Mouse (Mus musculus) erythroblast, embryonic 14.5 days (primary cell): ENCODE results near the gene Tmem108. TPM values are rescaled to one million over a fixed set of nuclear protein-coding genes. Genes with fewer than 3 reads are reported as not detected.

Source experiments
- H3K27me3 ChIP-seq: 2 replicates; pipeline ENCODE4 v1.6.1; 2012; ENCODE audit warnings: inconsistent platforms; ENCODE audit not compliant: control insufficient read depth
- H3K36me3 ChIP-seq: 2 replicates; pipeline ENCODE4 v1.6.1; 2012; ENCODE audit warnings: mild to moderate bottlenecking, inconsistent platforms; ENCODE audit not compliant: control insufficient read depth
- H3K4me1 ChIP-seq: 2 replicates; pipeline ENCODE4 v1.6.1; 2012; ENCODE audit warnings: inconsistent platforms; ENCODE audit not compliant: control insufficient read depth
- H3K4me3 ChIP-seq: replicated peaks from 2 replicates; pipeline ENCODE3; 2012; ENCODE audit warnings: moderate library complexity, mild to moderate bottlenecking, inconsistent platforms
- H3K9me3 ChIP-seq: 2 replicates; pipeline ENCODE4 v1.6.1; 2012; ENCODE audit warnings: low read length, inconsistent platforms, mixed read lengths; ENCODE audit not compliant: control insufficient read depth
- GATA1 ChIP-seq: IDR thresholded peaks from 2 replicates; pipeline ENCODE4 v1.6.1; 2012; ENCODE audit warnings: low read length, inconsistent platforms, mixed read lengths
- TAL1 ChIP-seq: IDR thresholded peaks from 3 replicates; pipeline ENCODE4 v1.6.1; 2012; ENCODE audit warnings: low read length, inconsistent platforms, mixed read lengths
- polyA plus RNA-seq: library from polyadenylated mRNA; stranded (reverse); fragments of >175 nt; gene quantifications from 2 replicates; pipeline ENCODE4 v1.2.3, GENCODE M21; 2012

The Tmem108 gene
- polyA plus RNA-seq, 1 experiment = not detected

GRCm38 (mm10) chr9:103636847-103637246 lies 124.8 kb downstream of the Tmem108 start:
- Histone ChIP-seq H3K9me3 (no peaks in the 10 kb centered on the region), H3K27me3 (no peaks in the 10 kb centered on the region), H3K4me3 (no peak overlapping the region), H3K4me1 (no peaks in the 10 kb centered on the region), H3K36me3 (no peaks in the 10 kb centered on the region)
- TF ChIP-seq TAL1 = no peak
- no peak for TF ChIP-seq GATA1

- TF ChIP-seq GATA1 = no peak
- TF ChIP-seq TAL1 = no peak
- Histone ChIP-seq H3K36me3 (no peaks in the 10 kb centered on the region), H3K27me3 (no peaks in the 10 kb centered on the region), H3K4me1 (no peaks in the 10 kb centered on the region), H3K9me3 (no peaks in the 10 kb centered on the region), H3K4me3 (no peak overlapping the region)
Measured at GRCm38 (mm10) chr9:103628861-103629469, 132.7 kb downstream of the Tmem108 start.

GRCm38 (mm10) chr9:103627404-103627900 lies 134.2 kb downstream of the Tmem108 start:
- no peak overlapping the region for H3K4me3 ChIP-seq
- no peak for TF ChIP-seq GATA1
- TF ChIP-seq TAL1 = no peak
- H3K9me3 ChIP-seq = no peaks in the 10 kb centered on the region

GRCm38 (mm10) chr9:103626156-103626555 lies 135.5 kb downstream of the Tmem108 start:
- Histone ChIP-seq H3K9me3 (no peaks in the 10 kb centered on the region), H3K4me1 (no peaks in the 10 kb centered on the region), H3K4me3 (no peak overlapping the region), H3K36me3 (no peaks in the 10 kb centered on the region), H3K27me3 (no peaks in the 10 kb centered on the region)
- TF ChIP-seq TAL1 (no peak), GATA1 (no peak)

More at GRCm38 (mm10) chr9:103627404-103627900, 134.2 kb downstream of the Tmem108 start:
- Histone ChIP-seq H3K36me3 (no peaks in the 10 kb centered on the region), H3K4me1 (no peaks in the 10 kb centered on the region), H3K27me3 (no peaks in the 10 kb centered on the region)

- Histone ChIP-seq H3K9me3 (no peaks in the 10 kb centered on the region; the same call in 1 of the 2 replicates), H3K36me3 (no peaks in the 10 kb centered on the region), H3K4me3 (no peak overlapping the region), H3K4me1 (no peaks in the 10 kb centered on the region), H3K27me3 (no peaks in the 10 kb centered on the region)
- no peak for TF ChIP-seq GATA1
- no peak for TF ChIP-seq TAL1
Measured at GRCm38 (mm10) chr9:103624649-103625048, 137.0 kb downstream of the Tmem108 start.

- no peak for TF ChIP-seq TAL1
- no peak for TF ChIP-seq GATA1
- no peaks in the 10 kb centered on the region for H3K27me3 ChIP-seq
- no peak overlapping the region for H3K4me3 ChIP-seq
- H3K9me3 ChIP-seq = no peaks in the 10 kb centered on the region; the same call in 1 of the 2 replicates
- H3K4me1 ChIP-seq = no peaks in the 10 kb centered on the region
- no peaks in the 10 kb centered on the region for H3K36me3 ChIP-seq
Measured at GRCm38 (mm10) chr9:103623560-103624316, 137.9 kb downstream of the Tmem108 start.

GRCm38 (mm10) chr9:103622988-103623387 lies 138.6 kb downstream of the Tmem108 start:
- Histone ChIP-seq H3K4me1 (no peaks in the 10 kb centered on the region), H3K4me3 (no peak overlapping the region), H3K27me3 (no peaks in the 10 kb centered on the region), H3K9me3 (no peaks in the 10 kb centered on the region; the same call in 1 of the 2 replicates), H3K36me3 (no peaks in the 10 kb centered on the region)
- TF ChIP-seq GATA1 = no peak
- no peak for TF ChIP-seq TAL1

- no peak for TF ChIP-seq GATA1
- TF ChIP-seq TAL1 = no peak
- Histone ChIP-seq H3K27me3 (no peaks in the 10 kb centered on the region), H3K9me3 (no peaks in the 10 kb centered on the region; the same call in 1 of the 2 replicates), H3K4me1 (no peaks in the 10 kb centered on the region), H3K36me3 (no peaks in the 10 kb centered on the region), H3K4me3 (no peak overlapping the region)
Measured at GRCm38 (mm10) chr9:103621870-103622269, 139.8 kb downstream of the Tmem108 start.

GRCm38 (mm10) chr9:103620517-103621212 lies 141.0 kb downstream of the Tmem108 start:
- Histone ChIP-seq H3K4me3 (no peak overlapping the region), H3K36me3 (no peaks in the 10 kb centered on the region), H3K4me1 (no peaks in the 10 kb centered on the region), H3K9me3 (no peaks in the 10 kb centered on the region; the same call in 1 of the 2 replicates), H3K27me3 (no peaks in the 10 kb centered on the region)
- TF ChIP-seq TAL1 = no peak
- no peak for TF ChIP-seq GATA1
